Mouse (Mus musculus) ovary, postnatal 36 days (tissue): ENCODE data around the gene Rhob.

Experiments
- DNase-seq: peaks from one replicate; pipeline ENCODE4 v3.0.0; 2022; ENCODE audit warnings: low spot score, mixed read lengths

Gene Rhob

DNA sequence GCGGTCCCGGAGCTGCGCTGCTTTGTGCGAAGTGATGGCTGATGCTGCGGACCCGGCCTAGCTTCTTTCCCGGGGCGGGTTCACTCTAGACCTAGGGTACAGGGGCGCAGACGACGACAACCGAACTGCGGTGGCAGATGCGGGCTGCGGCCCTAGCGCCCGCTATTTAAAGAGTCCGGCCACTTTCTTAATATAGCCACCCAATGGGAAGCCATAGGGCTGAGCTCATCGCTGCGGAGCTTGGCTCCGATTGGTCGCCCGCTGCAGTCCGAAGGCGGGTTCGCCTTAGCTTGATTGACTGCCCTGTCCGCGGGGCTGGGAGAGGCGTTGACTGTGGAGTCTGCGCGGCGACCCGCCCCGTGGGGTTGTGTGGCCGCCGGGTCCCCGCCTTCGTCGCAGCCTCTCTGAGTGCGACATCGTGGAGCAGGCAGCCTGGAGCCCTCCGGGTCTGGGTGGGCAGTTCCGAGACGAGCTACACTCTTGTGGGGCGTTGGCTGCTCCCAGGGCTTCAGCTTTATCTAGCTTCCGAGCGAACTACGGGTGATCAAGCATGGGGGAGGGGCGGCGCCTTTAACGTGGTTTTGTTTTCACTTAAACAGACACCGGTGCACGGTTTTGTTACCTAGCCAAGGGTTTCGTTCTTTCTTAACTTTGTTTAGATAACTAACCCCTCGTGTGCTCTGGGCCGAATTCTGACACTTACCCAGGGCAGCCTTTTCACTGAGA lies at the start of gene Rhob:
Rhob (minus strand) TSS at position 139 of the 726 bp plus-strand sequence.
- peak; percentile 94 for DNase-seq

DNA sequence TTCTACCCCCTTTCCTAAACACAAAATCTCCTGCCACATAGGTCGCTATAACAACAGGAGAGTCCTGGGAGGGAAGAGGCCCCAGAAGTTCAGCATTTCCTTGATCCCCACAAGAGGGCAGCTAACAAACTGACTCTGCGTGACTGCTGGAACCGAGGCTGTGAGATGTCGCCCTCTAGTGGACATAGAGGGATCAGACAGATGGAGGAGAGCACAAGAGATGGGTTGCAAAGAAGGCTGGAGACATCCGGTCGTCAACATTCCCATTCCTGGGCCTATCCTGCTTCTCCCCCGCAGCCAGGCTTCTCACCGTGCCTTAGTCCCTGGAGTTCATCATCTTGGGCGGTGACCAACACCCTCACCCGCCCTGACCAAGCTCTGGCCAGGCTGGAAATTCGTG lies 47.5 kb upstream of the Rhob start:
- peak; percentile 39 for DNase-seq

DNA sequence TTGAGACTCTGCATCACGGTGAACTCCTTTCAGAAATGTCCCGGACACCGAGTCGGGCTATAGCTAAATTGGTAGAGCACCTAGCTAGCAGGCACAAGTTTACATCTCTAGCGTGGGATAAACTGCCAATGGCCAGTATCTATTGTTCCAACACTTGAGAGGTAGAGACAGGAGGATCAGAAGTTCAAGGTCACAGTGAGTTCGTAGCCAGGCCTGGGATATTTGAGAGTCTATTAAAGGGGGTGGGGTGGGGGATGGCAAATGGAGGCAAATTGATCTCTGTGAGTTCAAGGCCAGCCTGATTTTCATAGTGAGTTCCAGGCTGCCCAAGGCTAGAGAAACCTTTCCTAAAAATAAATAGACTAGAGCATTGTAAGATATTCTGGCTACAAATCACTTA lies 47.0 kb upstream of the Rhob start:
- DNase-seq = no peak

DNA sequence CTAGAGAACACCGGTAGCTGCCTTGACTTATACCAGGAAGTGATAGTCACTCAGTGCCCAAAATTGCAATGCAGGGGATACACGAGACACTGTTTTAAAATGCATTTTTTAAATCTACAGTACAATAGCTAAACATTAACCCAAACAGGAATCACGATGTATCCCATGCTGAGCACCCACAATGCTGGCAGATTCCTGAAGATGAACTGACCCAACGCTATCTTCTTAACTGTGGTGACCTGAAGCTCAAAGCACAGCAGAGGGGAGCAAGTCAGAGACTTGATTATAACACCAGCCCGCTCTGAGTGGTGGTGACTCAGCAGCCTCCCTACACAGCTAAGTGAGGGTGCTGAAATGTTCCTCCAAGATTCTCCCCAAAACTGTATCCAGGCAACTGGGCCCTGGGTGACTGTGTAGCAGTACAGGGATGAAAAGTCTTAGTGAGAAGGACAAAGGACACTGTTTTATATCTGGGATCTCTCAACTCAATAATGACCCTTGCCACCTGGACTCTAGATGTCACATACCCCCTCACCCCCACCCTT lies 45.3 kb upstream of the Rhob start:
- DNase-seq = no peak

DNA sequence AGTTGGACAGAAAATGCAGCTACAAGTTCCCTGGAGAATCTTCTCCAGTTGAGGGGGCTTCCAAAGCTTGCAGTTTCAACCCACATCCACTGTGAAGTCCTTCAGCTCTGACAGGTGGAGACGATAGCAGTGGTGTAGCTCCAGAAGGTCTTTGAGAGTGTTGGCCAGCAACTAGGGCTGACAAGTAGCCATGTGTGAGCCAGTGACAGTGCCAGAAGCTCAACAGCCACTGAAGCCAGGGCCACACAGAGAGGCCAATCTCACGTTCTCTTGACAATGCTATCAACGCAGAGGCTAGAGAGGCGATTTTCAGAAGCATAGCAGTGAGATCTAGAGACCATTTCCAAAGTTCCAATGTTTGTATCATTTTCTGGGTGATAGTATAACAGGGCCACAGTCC lies 42.6 kb upstream of the Rhob start:
- no peak for DNase-seq

DNA sequence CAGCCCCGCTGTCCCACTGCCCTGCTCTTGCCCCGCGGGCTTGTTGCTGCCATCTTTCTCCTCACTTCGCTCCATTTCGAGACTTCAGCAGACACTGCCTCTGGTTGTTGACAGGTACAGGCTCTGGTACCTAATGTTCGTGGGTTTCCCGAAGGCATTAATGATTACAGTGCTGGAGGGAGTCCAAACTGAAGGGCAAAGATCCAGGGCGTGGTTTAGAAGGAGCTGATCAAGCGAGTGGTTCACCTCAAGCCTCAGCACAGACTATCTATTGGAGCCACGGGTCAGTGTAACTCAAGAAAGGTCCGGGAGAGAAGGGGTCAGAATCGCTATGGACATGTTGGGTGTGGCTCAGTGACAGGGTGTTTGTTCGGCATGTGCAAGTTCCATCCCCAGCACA lies 39.7 kb upstream of the Rhob start:
- DNase-seq = no peak

DNA sequence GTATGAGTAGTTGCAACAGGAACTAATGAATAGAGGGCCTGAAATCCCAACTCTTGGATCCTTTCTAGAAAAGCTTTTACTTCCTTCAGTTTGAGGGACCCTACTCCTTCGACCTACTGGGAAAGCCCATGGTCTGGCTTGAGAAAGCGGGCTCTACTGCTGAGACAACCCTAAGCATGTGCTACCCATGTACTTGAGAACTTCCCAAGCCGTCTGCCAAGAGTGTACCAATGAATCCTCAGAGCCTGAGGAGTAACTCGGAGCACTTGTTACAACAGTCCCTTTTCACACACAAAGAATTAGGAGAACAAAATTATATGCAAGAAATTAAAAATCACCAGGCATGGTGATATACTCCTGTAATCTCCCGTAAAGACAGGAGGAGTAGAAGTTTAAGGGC lies 37.5 kb upstream of the Rhob start:
- DNase-seq = no peak

DNA sequence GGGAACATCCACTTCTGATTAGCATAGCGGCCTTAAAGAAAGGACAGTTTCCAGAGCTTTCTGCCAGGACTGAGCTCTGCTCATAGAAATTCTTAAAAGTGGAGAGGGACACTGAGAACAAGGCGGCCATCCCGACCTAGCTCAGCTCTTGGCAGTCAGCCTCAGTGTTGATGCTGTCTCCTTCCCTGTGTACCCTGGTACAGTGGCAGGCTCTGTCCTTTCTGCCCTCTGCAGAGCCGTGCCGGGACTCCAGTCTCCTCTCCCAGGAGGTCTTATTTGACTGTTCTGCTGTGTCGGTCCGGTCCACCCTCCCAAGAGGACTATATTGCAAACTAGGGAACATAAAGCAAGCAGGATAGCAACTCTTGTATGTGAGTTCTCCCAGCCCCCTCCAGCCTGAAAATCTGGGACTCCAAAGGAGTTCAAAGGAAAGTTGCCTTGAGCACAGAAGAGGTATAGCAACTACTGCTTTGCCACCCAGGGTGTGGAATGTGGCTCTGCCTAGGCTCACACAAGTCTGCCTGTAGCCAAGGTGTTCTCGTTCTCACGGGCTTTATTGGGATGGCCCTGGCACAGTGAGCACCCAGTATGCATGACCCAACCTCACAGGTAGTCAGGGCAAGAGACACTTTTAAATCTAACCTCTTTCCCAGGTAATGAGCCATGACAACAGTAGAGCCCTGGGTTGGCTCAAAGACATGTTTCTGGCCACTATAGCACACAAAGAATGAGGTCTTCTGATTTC lies 36.6 kb upstream of the Rhob start:
- no peak for DNase-seq

DNA sequence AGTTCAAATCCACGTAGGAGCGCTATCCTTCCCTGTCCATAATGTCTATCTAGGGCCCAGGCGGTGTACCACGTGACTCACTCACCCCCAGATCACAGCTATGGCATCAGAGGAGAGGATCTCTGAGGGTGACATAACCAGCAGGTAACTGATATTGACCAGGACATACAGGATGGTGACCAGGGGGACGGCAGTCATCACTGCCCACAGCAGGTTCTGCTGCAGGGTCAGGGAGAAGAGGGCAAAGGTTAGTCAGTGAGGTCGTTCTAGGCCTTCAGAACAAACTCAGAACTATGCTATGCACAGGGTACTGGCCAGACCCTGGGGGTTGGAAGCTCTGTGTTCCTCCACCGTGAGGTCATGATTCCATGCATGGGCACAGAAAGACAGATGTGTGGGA lies 35.8 kb upstream of the Rhob start:
- no peak for DNase-seq

DNA sequence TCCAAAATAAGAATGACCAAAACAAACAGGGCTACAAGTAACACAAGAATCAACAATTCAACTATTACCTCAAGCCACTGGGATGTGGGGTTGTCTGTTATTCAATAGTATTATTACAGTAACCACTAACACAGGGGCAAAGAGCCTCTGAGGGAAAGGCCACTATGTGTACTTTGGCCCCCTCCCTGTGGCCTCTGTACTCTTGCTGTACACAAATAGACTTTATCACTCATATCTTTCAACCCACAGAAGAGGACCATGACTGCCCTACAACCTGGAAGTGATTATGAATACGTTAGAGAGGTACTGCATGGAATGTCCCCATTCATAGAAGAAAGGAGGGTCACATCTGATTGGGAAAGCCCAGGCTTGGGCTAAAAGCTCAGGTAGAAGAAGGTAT lies 35.1 kb upstream of the Rhob start:
- no peak for DNase-seq

DNA sequence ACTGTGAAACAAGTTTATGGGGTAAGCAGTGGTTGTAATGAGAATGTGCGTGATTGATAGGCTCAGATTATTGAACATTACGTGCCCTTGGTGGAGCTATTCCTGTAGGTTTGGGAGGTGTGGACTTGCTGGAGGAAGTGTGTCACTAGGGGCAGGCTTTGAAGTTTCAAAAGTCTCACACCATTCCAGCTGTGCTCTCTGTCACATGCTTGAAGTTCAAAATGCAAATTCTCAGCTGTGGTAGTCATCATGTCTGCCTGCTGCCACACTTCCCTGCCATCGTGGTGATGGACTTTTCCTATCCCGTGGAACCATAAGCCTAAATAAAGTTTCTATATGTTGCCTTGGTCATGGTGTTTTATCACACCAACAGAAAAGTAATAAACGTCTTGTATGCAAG lies 28.0 kb upstream of the Rhob start:
- no peak for DNase-seq

DNA sequence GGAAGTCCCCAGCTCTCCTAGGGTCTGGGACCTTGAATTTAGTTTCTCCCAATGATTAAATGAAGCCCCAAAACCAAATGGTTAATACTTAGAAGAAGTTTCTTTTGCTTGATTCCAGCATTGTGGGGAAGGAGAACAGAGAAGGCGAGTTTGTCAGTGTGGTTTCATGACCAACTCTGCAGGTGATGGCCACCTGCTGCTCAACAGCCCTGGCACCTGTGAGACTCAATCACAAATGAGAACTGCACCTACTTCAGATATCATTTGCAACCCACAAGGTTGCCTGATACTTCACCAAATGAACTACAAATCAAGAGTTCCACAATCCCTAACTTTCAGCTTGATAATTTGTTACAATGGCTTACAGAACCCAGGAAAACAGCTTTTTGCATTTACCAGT lies 27.4 kb upstream of the Rhob start:
- DNase-seq = no peak

DNA sequence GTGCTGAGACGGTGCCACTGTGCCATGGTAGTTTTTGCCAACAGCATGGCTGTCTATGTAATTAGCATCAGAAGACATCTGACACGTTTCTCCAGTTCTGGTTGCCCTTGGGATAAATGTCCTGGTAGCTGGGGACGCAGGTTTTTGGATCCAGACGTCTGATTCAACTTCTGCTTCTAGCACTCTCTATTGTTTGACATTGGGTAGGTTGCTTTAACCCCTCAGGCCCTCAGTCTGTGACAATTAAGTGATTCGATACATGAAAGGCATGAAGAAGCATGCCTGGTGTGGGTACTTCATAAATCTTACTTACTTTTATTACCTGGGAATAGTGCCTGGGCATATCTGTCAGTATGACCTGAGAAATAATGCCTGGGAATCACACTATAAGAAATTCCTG lies 24.3 kb upstream of the Rhob start:
- no peak for DNase-seq

DNA sequence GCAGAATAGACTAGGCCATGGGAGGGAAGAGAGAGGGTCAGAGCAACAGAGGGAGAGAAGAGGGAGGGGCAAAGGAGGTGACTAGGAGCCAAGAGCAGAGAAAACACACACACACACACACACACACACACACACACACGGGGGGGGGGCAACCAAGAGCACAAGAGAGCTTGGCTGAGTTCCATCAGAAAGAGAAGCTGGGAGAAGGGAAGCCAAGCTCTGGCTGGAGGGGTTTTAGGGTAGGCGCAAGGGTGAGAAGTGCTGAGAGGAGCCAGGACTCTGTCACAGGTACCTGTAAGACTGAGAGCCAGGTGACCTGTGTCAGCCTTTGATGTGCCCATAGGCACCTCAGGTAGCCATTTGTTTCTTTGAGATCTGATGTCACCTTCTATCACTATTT lies 22.9 kb upstream of the Rhob start:
- no peak for DNase-seq

DNA sequence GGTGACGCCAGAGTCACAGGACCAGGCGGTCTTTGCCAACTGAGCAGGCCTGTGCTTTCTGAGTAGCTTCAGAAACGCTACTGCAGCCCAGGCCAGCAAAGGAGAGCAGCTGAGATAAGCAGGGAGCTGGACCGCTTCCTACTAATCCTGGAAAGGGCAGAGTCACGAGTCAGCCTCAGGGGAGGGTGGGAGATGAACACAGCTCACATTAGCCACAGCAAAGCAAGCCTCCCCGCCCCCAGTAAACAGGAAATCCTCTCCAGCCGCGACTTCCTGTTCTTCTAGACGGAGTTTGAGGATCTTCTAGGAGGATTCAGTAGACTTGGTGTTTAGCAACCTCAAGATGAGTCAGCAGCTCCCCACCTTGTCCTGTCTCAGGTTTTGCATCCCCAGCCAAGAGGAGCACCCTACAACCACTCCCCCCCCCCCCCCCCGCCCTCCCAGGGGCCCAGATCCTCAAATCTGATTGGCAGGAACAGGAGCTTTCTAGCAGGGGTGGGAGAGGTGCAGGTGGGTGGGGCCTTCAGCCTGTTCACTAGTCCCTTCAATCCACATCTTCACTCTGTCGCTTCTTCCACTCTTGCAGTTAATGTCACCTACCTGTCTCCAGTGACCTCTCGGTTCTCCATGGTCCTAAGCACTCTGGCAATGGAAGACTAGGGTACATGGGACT lies 21.7 kb upstream of the Rhob start:
- DNase-seq = peak; percentile 54

DNA sequence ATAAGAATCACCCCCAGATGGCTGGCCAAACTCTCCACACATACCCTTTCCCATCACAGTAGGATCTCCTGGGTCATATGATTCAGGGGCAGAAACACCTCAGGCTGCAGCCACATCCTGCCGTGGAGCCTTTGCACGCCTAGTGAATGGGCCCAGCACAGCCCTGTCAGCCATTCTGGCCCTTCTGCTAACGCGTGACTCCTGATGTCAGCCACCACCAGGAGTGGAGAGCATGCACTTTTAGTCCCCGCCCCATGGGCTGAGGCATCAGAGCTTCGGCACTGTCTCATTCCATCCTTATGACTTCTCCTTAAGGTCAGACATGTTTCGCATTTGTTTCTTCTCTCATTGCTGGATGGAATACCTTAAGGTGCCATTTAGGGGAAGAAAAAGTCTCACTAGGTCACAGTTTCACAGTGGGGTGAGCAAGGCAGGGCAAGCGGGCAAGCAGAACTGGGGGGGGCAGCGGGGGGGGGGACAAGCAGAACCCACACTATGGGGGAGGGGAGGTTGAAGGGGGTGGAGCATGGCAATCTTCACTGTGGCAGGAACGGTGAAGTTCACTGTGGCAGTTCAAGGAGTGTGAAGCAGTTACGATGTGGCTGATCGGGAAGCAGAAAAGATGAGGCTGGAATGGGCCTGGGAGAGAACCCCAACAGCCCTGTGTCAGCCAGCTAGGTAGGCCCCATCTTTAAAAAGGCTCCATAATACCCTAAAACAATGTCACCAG lies 19.8 kb upstream of the Rhob start:
- DNase-seq = no peak

DNA sequence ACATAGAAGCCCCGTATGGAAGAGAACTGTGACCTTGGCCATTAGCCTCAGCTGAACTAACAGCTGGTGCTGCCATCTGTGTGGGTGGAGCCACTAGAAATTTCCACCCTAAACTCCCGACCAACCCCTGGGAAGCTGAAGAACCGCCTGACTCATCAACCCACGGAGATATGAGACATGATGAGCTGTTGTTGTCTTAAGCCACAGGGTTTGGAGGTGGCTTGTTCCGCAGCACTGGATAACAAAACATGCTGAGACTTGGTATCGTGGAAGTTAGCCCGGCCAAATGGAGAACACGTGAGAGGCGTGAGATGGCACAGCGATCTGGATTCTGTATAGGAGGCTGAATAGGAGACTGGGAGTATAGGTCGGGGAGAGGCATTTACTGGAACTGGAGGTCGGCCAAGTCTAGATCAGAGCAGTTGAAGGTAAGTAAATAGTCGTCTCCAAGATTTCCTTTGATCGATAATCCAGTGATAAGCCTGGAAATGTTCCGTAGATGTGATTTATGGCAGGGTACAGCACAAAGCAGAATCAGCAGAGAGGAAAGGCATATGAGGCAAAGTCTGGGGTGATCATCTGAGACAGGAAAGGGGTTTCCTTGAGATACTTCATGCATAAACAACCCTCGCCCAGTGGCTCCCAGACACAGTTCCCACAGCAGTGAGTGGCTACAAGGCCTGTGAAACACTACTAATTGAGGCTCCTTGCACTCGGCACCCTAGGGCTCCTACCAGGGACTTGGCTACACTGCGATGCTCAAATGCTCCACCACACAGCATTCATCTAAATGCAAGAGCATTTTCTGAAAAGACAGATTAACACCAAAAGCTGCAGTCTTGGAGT lies 11.5 kb upstream of the Rhob start:
- no peak for DNase-seq

DNA sequence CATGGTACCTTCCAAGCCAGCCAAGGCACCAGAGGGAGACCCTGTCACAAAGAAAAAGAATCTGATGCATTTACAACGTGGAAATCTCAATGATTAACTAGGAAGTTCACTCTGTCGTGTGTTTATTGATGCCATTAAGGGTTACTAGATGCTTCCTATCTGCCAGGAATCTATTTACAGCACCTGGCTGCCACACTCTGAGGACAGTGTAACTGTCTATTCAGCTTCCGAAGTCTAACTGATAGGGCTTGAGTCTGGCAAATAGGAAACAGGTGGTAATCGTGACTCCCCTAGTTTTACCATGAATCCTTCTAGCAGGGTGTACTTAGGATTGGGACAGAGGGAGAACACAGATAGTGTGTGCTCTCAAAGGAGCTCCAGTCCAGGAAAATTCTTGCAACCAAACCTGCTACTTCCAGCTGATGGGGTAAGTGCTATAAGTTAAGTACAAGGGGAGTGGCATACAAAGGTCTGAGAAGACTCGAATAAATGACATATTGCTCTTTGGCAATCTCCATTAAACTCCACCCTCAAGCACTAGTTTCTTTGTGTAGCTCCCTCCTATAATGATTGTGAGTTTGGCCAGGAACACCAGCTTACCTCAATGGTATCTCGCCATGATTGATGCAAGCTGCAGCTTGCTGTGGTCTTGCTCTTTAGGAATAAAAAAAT lies 10.6 kb upstream of the Rhob start:
- no peak for DNase-seq

DNA sequence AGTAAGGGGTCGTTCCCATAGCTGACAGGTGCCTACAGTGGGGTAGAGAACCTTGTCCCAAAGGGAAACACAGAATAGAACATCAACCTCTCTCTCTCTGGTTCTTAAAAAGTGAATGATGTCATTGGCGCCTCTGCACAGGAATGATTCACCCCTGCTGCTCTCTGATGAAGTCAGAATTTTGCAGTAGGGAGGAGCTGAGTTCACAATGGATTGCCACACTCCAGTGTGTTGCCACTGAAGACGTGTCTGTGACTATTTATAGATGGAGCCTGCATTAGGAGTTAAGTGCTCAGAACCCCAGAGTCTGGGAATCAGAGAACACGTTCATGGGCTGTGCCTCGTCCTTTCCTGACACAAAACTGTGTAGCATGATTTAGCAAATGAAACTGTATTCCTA lies 9.9 kb upstream of the Rhob start:
- no peak for DNase-seq

DNA sequence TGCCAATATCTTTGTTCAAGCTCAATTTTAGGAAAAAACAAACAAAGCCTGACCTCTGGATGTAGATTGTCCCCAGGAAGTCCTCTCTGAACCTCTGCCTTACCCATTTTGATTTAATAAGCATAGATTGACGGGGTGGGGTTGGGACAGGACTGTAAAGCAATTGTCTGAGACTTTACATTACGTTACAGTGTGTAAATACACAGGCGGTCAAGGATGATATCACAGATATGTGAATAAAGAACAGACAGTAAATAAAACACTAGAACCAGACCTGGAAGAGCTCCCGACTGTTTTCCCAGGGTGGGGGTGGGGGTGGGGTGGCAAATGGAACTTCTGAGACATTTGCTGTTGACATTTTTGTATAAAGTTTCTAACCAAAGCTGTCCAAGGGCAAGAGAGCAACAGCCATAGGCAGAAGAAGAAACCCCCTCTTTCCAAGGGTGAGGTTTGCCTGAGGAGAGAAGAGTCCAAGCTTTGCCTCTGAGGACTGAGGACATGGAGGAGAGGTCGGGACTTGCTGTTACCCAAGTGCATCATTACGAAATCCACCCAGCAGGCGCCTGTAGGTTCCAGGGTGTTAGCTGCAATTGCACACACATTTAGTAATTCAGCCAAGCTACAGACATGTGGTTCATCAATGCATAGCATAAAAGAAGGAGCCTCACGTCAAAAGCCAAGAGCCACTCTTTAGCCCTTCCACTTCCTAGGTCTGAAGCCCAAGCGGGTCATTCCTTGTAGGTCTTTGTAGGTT lies 7.3 kb upstream of the Rhob start:
- DNase-seq = no peak
